Mouse (Mus musculus) MEL (cell line): ENCODE measurements around the gene Tcte1. TPM values are rescaled to one million over a fixed set of nuclear protein-coding genes. Genes with fewer than 3 reads are reported as not detected.
A peak's percentile ranks its signal among the peaks of the same experiment; 100 is the strongest.

Experiments
- DNase-seq: peaks from one replicate; pipeline ENCODE4 v3.0.0; 2011; ENCODE audit warnings: low read depth, low spot score
- H3K27ac ChIP-seq: 2 replicates; pipeline ENCODE4 v1.5.1; 2012; ENCODE audit warnings: low read depth, mild to moderate bottlenecking, control low read depth, low read length, moderate library complexity; ENCODE audit not compliant: control insufficient read depth
- H3K27me3 ChIP-seq, 2 experiments: fragments of 150-350 bp in 1 of 2; sonication (generic) in 1 of 2; 2 replicates each; pipeline ENCODE4 v1.6.1; 2012; ENCODE audit warnings: low read length in 2 of 2, mild to moderate bottlenecking in 2 of 2, improper control_type of control experiment in 1 of 2, moderate library complexity in 1 of 2; ENCODE audit not compliant: insufficient read depth in 2 of 2, control insufficient read depth in 1 of 2
- H3K36me3 ChIP-seq, 2 experiments: 2 replicates each; pipeline ENCODE4 v1.6.1; 2012 to 2014; ENCODE audit warnings: low read length in 2 of 2, improper control_type of control experiment in 1 of 2, inconsistent platforms in 1 of 2, mild to moderate bottlenecking in 1 of 2; ENCODE audit not compliant: insufficient read depth in 2 of 2, control insufficient read depth in 1 of 2
- H3K4me1 ChIP-seq, 2 experiments: fragments of 150-350 bp in 1 of 2; sonication (generic) in 1 of 2; 2 replicates each; pipeline ENCODE4 v1.6.1; 2012; ENCODE audit warnings: low read length in 2 of 2, improper control_type of control experiment in 1 of 2, mild to moderate bottlenecking in 1 of 2; ENCODE audit not compliant: insufficient read depth in 2 of 2, control insufficient read depth in 1 of 2
- H3K4me3 ChIP-seq, 2 experiments: fragments of 150-350 bp in 1 of 2; sonication (generic) in 1 of 2; 2 replicates each; pipeline ENCODE4 v1.5.1; 2012; ENCODE audit warnings: low read depth in 2 of 2, low read length in 2 of 2, mild to moderate bottlenecking in 2 of 2, moderate library complexity in 2 of 2, control low read depth in 1 of 2, improper control_type of control experiment in 1 of 2; ENCODE audit not compliant: control insufficient read depth in 1 of 2, insufficient read depth in 1 of 2
- H3K79me2 ChIP-seq: 2 replicates; pipeline ENCODE4 v1.6.1; 2012; ENCODE audit warnings: mild to moderate bottlenecking, low read length, moderate library complexity; ENCODE audit not compliant: control insufficient read depth, poor library complexity, insufficient read depth
- H3K9ac ChIP-seq: 2 replicates; pipeline ENCODE4 v1.6.1; 2012; ENCODE audit warnings: low read depth, mild to moderate bottlenecking, control low read depth, low read length, moderate library complexity; ENCODE audit not compliant: control insufficient read depth, poor library complexity, severe bottlenecking
- H3K9me3 ChIP-seq: fragments of 150-350 bp; sonication (generic); replicated peaks from 2 replicates; pipeline ENCODE4 v1.6.1; 2012; ENCODE audit warnings: mild to moderate bottlenecking, low read length, improper control_type of control experiment, moderate library complexity; ENCODE audit not compliant: insufficient read depth
- CTCF ChIP-seq, 3 experiments: IDR thresholded peaks in 2 of 3; conservative IDR thresholded peaks in 1 of 3; 2 replicates each; pipeline ENCODE4 v1.5.1; 2011 to 2012; ENCODE audit warnings: low read length in 3 of 3, low read depth in 2 of 3, mild to moderate bottlenecking in 2 of 3, improper control_type of control experiment in 1 of 3, inconsistent platforms in 1 of 3, mixed read lengths in 1 of 3, moderate library complexity in 1 of 3; ENCODE audit not compliant: control insufficient read depth in 1 of 3, insufficient read depth in 1 of 3, poor library complexity in 1 of 3, severe bottlenecking in 1 of 3
- EP300 ChIP-seq, 2 experiments: IDR thresholded peaks; 2 replicates each; pipeline ENCODE4 v1.6.1; 2011; ENCODE audit warnings: improper control_type of control experiment in 2 of 2, low read length in 2 of 2, low read depth in 1 of 2, mild to moderate bottlenecking in 1 of 2
- KAT2A ChIP-seq: conservative IDR thresholded peaks from 2 replicates; pipeline ENCODE4 v1.6.1; 2012; ENCODE audit warnings: low read depth, low read length, improper control_type of control experiment, inconsistent platforms
- MAX ChIP-seq: IDR thresholded peaks from 2 replicates; pipeline ENCODE4 v1.6.1; 2011; ENCODE audit warnings: low read length, improper control_type of control experiment
- MAZ ChIP-seq: IDR thresholded peaks from 2 replicates; pipeline ENCODE4 v1.6.1; 2012; ENCODE audit warnings: low read depth, mild to moderate bottlenecking, inconsistent platforms, low read length, improper control_type of control experiment
- MXI1 ChIP-seq: IDR thresholded peaks from 2 replicates; pipeline ENCODE4 v1.6.1; 2011; ENCODE audit warnings: mild to moderate bottlenecking, low read depth, low read length, improper control_type of control experiment
- MYB ChIP-seq: IDR thresholded peaks from 2 replicates; pipeline ENCODE4 v1.6.1; 2011; ENCODE audit warnings: mild to moderate bottlenecking, low read depth, low read length, improper control_type of control experiment
- POLR2AphosphoS5 ChIP-seq: IDR thresholded peaks from 2 replicates; pipeline ENCODE4 v1.6.1; 2012; ENCODE audit warnings: low read depth, borderline replicate concordance, mild to moderate bottlenecking, inconsistent platforms, low read length, moderate library complexity, mixed read lengths
- RAD21 ChIP-seq: IDR thresholded peaks from 2 replicates; pipeline ENCODE4 v1.6.1; 2011; ENCODE audit warnings: mild to moderate bottlenecking, low read depth, low read length, improper control_type of control experiment
- RCOR1 ChIP-seq: IDR thresholded peaks from 2 replicates; pipeline ENCODE4 v1.6.1; 2012; ENCODE audit warnings: low read depth, mild to moderate bottlenecking, inconsistent platforms, low read length, improper control_type of control experiment
- SIN3A ChIP-seq: IDR thresholded peaks from 2 replicates; pipeline ENCODE4 v1.6.1; 2012; ENCODE audit warnings: low read length, improper control_type of control experiment, inconsistent platforms
- SMC3 ChIP-seq: IDR thresholded peaks from 2 replicates; pipeline ENCODE4 v1.6.1; 2011; ENCODE audit warnings: low read depth, low read length, improper control_type of control experiment
- TBP ChIP-seq: IDR thresholded peaks from 2 replicates; pipeline ENCODE4 v1.8.0; 2011; ENCODE audit warnings: low read depth, low read length, improper control_type of control experiment
- ZC3H11A ChIP-seq: IDR thresholded peaks from 2 replicates; pipeline ENCODE4 v1.6.1; 2012; ENCODE audit warnings: low read depth, mild to moderate bottlenecking, inconsistent platforms, low read length, improper control_type of control experiment
- polyA plus RNA-seq, 2 experiments: library from polyadenylated mRNA; stranded (reverse) in 1 of 2; unstranded in 1 of 2; fragments of >175 nt in 1 of 2; fragments of >200 nt in 1 of 2; gene quantifications; 2 replicates each; pipeline versions ENCODE4 v1.2.1 to v1.2.4; 2012; ENCODE audit warnings: low replicate concordance in 2 of 2, low read depth in 1 of 2; ENCODE audit not compliant: insufficient read length in 2 of 2, insufficient read depth in 1 of 2, missing spikeins in 1 of 2
- total RNA-seq: library from RNA; depleted of rRNA; stranded (reverse); fragments of 300-350 nt; gene quantifications from 2 replicates; pipeline ENCODE4 v1.2.3, GENCODE M21; 2012

Tcte1 gene
- total and polyA plus RNA-seq, 3 experiments, result not detected

DNA sequence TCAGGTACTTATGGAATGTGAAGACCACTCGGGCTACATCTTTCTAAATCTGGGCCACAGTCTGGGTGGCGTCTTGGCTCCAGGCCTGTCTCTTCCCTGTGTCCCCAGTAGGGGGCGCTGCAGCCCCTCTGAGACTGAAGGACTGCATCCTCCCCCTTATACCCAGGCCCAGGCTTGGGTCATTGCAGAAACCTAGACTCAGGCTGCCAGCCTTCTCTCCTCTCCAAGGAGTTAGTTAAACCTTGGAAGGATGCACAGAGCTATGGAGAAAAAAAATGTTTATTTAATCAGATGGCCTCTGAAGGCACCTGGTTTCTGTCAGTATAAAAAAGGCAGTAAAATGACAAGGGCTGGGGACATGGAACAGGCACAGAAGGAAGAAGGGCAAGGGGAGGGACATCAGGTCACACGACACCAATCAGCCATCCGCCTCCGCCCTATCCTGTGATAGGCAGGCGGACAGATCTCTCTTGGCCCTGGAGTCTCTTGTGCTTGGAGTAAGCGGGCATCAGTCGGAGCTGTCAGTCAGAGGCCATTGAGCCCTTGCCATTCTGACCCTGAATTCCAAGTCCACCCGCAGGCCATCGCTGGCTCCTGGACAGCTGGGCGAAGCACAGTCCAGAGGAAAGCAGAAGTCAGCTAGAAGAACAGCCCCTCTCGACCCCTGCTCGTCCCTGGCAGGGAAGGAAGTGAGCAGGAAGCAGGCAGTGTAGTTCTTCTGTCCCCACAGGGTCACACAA lies 61.9 kb downstream of the Tcte1 start:
- Histone ChIP-seq H3K27ac (no peak overlapping the region), H3K27me3 (no peaks in the 10 kb centered on the region), H3K79me2 (no peaks in the 10 kb centered on the region; the same call in 1 of the 2 replicates), H3K9ac (no peak overlapping the region), H3K9me3 (no peaks in the 10 kb centered on the region), H3K36me3 (peaks cover 7 to 20% of the 10 kb centered on the region in 2 experiments; a peak in 3 of 4 replicates), H3K4me1 (peaks cover 14 to 31% of the 10 kb centered on the region in 2 experiments)
- peak; percentile 58 for DNase-seq
- TF ChIP-seq SIN3A (peak; percentile 29; the same call in 1 of the 2 replicates), MXI1 (0 out of 2 replicates have a peak, but pooled peaks have one; percentile 19), SMC3 (peak; percentile 54), POLR2AphosphoS5 (no peak), ZC3H11A (peak; percentile 42; the same call in 1 of the 2 replicates), CTCF (IDR thresholded peaks at IDR 0.05 in 2 of 3, conservative IDR thresholded peaks at IDR 0.05 in 1 of 3; ENCODE audit: control insufficient read depth in 1 of 3, insufficient read depth in 1 of 3, low read depth in 2 of 3, low read length in 3 of 3, poor library complexity in 1 of 3, severe bottlenecking in 1 of 3) (peak; percentile 81 to 95 (median 93)), EP300 (IDR thresholded peaks at IDR 0.05; ENCODE audit: low read depth in 1 of 2, low read length in 2 of 2) (no peak), RAD21 (peak; percentile 54)
- TF ChIP-seq, all 39 proteins: peak for 6
- no peak overlapping the region for H3K4me3 ChIP-seq

DNA sequence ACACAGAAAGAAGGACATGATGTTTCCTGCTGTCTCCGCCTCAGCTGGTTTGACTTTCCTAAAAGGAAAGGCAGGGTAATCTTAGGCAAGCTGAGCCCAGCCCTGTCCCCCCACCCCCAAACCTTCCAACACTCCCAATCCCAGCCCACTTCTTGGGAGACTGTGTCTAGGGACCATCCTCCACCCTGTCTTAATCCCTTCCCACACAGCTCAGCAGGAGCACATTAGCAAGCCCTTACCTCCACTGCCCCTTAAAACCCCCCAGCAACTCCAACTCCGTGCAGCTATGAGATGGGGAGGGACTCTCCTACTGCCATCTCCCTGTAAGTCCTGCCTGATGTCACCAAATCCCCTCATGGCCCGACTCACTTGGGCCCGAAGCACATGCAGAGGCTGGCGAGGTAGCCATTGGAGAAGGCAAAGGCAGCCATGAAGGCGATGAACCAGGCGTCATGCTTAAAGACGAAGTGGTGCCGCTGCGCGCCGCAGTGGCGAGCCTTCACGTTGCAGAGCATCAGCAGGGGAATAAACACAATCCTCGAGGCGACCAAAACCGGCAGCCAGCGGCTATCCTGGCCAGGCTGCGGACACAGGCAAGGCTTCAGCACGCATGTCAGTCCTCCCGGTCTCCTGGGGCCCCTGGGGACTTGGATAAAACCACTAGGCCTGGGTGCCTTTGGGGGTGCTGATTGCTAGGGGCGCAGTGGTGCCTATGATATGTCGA lies 62.7 kb downstream of the Tcte1 start:
- no peak overlapping the region for H3K4me3 ChIP-seq
- H3K4me1 ChIP-seq, result peaks cover 14 to 30% of the 10 kb centered on the region in 2 experiments
- DNase-seq, result no peak
- H3K27ac ChIP-seq, result no peak overlapping the region
- H3K27me3 ChIP-seq, result no peaks in the 10 kb centered on the region
- H3K36me3 ChIP-seq, result peaks cover 7 to 19% of the 10 kb centered on the region in 2 experiments; a peak in 3 of 4 replicates
- H3K79me2 ChIP-seq, result peaks cover 1% of the 10 kb centered on the region; the same call in 1 of the 2 replicates
- H3K9me3 ChIP-seq, result no peaks in the 10 kb centered on the region
- no peak overlapping the region for H3K9ac ChIP-seq
- TF ChIP-seq POLR2AphosphoS5, result no peak
- no peak for TF ChIP-seq SMC3
- TF ChIP-seq EP300 (IDR thresholded peaks at IDR 0.05; ENCODE audit: low read depth in 1 of 2, low read length in 2 of 2), result no peak
- TF ChIP-seq MAZ, result no peak
- TF ChIP-seq TBP, result no peak
- no peak for TF ChIP-seq SIN3A
- TF ChIP-seq MAX, result no peak
- TF ChIP-seq CTCF (IDR thresholded peaks at IDR 0.05 in 2 of 3, conservative IDR thresholded peaks at IDR 0.05 in 1 of 3; ENCODE audit: control insufficient read depth in 1 of 3, insufficient read depth in 1 of 3, low read depth in 2 of 3, low read length in 3 of 3, poor library complexity in 1 of 3, severe bottlenecking in 1 of 3), result no peak
- no peak for TF ChIP-seq MYB
- no peak for TF ChIP-seq KAT2A
- TF ChIP-seq RCOR1, result no peak
